Mouse (Mus musculus): ENCODE data around the gene Clasp2. TPM values are rescaled to one million over a fixed set of nuclear protein-coding genes. Genes with fewer than 3 reads are reported as not detected.

Gene Clasp2
- polyA plus RNA-seq, 1 experiment from 2014 or later, result 113 TPM

- H3K9me3 ChIP-seq, result no peaks in the 10 kb centered on the region
- H3K4me2 ChIP-seq, result no peak overlapping the region
- WGBS, result 96% methylated on average over 1 of the region's 1 CpGs
- no peak overlapping the region for H3K9ac ChIP-seq
- H3K27ac ChIP-seq, result no peak overlapping the region
- no peak overlapping the region for H3K4me3 ChIP-seq
- H3K27me3 ChIP-seq, result no peaks in the 10 kb centered on the region
- peaks cover 36% of the 10 kb centered on the region for H3K36me3 ChIP-seq
- no peak for ATAC-seq (ENCODE audit: low FRiP score)
- no peaks in the 10 kb centered on the region for H3K4me1 ChIP-seq (replicated peaks)
These were observed 205.9 kb downstream of the Clasp2 start for GRCm38 (mm10) chr9:113947216-113947615.

GRCm38 (mm10) chr9:113957777-113958176 is 216.5 kb downstream of the Clasp2 start:
- Histone ChIP-seq H3K27me3 (no peaks in the 10 kb centered on the region), H3K9ac (no peak overlapping the region), H3K27ac (no peak overlapping the region), H3K4me3 (no peak overlapping the region), H3K9me3 (no peaks in the 10 kb centered on the region), H3K4me1 (replicated peaks) (no peaks in the 10 kb centered on the region), H3K4me2 (no peak overlapping the region), H3K36me3 (peaks cover 60% of the 10 kb centered on the region)
- no peak for ATAC-seq (ENCODE audit: low FRiP score)
- 94% methylated on average over 4 of the region's 4 CpGs for WGBS

- Histone ChIP-seq H3K4me1 (replicated peaks) (no peaks in the 10 kb centered on the region), H3K27me3 (no peaks in the 10 kb centered on the region), H3K27ac (no peak overlapping the region), H3K9me3 (no peaks in the 10 kb centered on the region), H3K4me2 (no peak overlapping the region), H3K4me3 (no peak overlapping the region), H3K36me3 (peaks cover 87% of the 10 kb centered on the region), H3K9ac (no peak overlapping the region)
- ATAC-seq (ENCODE audit: low FRiP score), result no peak
These were observed 222.4 kb downstream of the Clasp2 start for GRCm38 (mm10) chr9:113963718-113964117.

- WGBS, result 97% methylated on average over 8 of the region's 8 CpGs
- Histone ChIP-seq H3K9me3 (no peaks in the 10 kb centered on the region), H3K4me1 (replicated peaks) (no peaks in the 10 kb centered on the region), H3K36me3 (peaks cover 87% of the 10 kb centered on the region), H3K27me3 (no peaks in the 10 kb centered on the region), H3K4me3 (no peak overlapping the region), H3K27ac (no peak overlapping the region), H3K4me2 (no peak overlapping the region), H3K9ac (no peak overlapping the region)
- no peak for ATAC-seq (ENCODE audit: low FRiP score)
These were observed 223.1 kb downstream of the Clasp2 start for GRCm38 (mm10) chr9:113964415-113964814.

GRCm38 (mm10) chr9:113966838-113967237 is 225.6 kb downstream of the Clasp2 start:
- no peaks in the 10 kb centered on the region for H3K27me3 ChIP-seq
- H3K4me2 ChIP-seq, result no peak overlapping the region
- peaks cover 92% of the 10 kb centered on the region for H3K36me3 ChIP-seq
- no peak for ATAC-seq (ENCODE audit: low FRiP score)
- H3K4me3 ChIP-seq, result no peak overlapping the region
- H3K4me1 ChIP-seq (replicated peaks), result no peaks in the 10 kb centered on the region
- WGBS, result 94% methylated on average over 4 of the region's 4 CpGs
- H3K9ac ChIP-seq, result no peak overlapping the region
- no peak overlapping the region for H3K27ac ChIP-seq
- H3K9me3 ChIP-seq, result no peaks in the 10 kb centered on the region

GRCm38 (mm10) chr9:113968967-113969366 is 227.7 kb downstream of the Clasp2 start:
- WGBS, result 96% methylated on average over 7 of the region's 7 CpGs
- Histone ChIP-seq H3K27ac (no peak overlapping the region), H3K4me1 (replicated peaks) (no peaks in the 10 kb centered on the region), H3K4me3 (no peak overlapping the region), H3K4me2 (no peak overlapping the region), H3K9ac (no peak overlapping the region), H3K36me3 (peaks cover 87% of the 10 kb centered on the region), H3K9me3 (no peaks in the 10 kb centered on the region), H3K27me3 (no peaks in the 10 kb centered on the region)
- ATAC-seq (ENCODE audit: low FRiP score), result no peak

Other genes starting within 250 kb of the Clasp2 start
- gene Pdcd6ip, start 33.2 kb upstream of the Clasp2 start, polyA plus RNA-seq (2015; fragmentation: Nextera tagmentation; extraction: Ambion mirVana), result 38.6 and 41.9 TPM in 2 replicates
- 31.5 and 32.5 TPM in 2 replicates for gene Ubp1, start 189.5 kb downstream of the Clasp2 start, polyA plus RNA-seq (2015; fragmentation: Nextera tagmentation; extraction: Ambion mirVana)